Mouse (Mus musculus): ENCODE data around the gene Fgfr2.

DNA sequence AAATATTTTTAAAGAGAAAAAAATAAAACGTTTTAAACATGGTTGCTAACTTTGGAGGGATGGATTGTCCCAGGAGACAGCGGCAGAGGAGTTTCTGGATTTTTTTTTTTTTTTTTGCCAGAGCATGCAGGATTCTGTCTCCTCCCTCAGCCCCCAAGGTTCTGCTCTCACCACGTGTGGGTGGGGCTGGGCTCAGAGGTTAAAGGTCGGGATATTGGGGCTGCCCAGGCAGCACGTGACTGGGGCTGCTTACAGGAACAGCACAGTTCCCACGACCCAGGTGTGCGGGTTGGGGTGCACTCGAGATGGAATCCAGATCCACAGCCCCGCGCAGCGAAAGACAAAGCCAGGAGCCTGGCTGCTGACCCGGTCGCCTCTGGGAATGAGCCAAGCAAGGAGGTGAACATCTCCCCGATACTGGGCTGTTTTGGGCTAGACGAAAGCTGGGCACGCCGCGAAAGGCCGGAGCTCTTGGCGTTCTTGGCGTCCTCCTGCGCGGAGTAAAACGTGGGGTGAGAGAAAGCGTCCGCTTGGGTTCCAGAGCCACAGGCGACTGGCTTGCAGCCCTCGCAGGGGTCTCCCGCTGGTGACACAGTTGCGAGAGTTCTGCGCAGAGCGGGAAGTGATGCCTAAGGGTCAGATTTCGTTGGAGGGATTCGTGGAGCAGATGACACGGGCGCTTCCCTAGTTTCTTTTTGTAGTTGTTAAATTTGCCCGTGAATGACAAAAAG, 1566.4 kb downstream of the Fgfr2 start:
- no peak for TF ChIP-seq CTCF (IDR thresholded peaks at IDR 0.05; ENCODE audit: low read depth)
- no peak for TF ChIP-seq EP300 (IDR thresholded peaks at IDR 0.05; ENCODE audit: low read depth)

All from liver, postnatal 0 days (tissue).